Mouse (Mus musculus): ENCODE data around the gene Hspg2.

DNA sequence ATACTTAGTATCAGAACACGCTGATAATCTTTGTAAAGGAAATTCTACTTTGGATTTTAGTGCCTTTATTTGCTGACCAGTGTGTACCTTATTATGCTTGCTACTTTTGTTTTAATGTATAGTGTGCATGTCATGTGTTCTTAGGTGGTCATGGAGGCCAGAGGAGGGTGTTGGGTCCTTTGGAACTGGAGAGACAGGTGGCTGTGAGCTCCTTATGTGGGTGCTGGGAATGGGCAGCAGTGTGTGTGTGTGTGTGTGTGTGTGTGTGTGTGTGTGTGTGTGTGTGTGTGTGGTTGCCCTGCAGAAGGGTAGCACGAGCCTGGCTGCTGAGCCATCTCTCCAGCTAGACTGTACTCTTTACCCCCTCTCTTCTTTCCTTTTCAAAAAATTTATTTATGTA is 138.5 kb downstream of the Hspg2 start:
- TF ChIP-seq CTCF (IDR thresholded peaks at IDR 0.05; ENCODE audit: control insufficient read depth, insufficient read depth, low read length) (no peak), POLR2A (IDR thresholded peaks at IDR 0.05; ENCODE audit: borderline replicate concordance, control insufficient read depth, low read depth, low read length) (no peak)
